Mouse (Mus musculus) liver, embryonic 16.5 days (tissue): ENCODE data around the gene She. TPM values are rescaled to one million over a fixed set of nuclear protein-coding genes. Genes with fewer than 3 reads are reported as not detected.

Experiments used
- polyA plus RNA-seq: library from polyadenylated mRNA; unstranded; fragments of >200 nt; fragmentation: Nextera tagmentation; extraction: Ambion mirVana; gene quantifications from 2 replicates; pipeline ENCODE4 v1.2.1, GENCODE M21; 2015

The She gene
- polyA plus RNA-seq, 1 experiment from 2014 or later, result 1.1 TPM

Other genes starting within 250 kb of the She start
- gene Adar, start 116.3 kb upstream of the She start, polyA plus RNA-seq, result 6.0 and 6.9 TPM in 2 replicates
- 0.15 and 0.26 TPM in 2 replicates for gene Chrnb2, start 66.7 kb upstream of the She start, polyA plus RNA-seq
- gene Ube2q1, start 57.8 kb upstream of the She start, polyA plus RNA-seq, result 2.3 and 3.3 TPM in 2 replicates
- 5.9 and 7.1 TPM in 2 replicates for gene Il6ra, start 81.8 kb downstream of the She start, polyA plus RNA-seq
- gene Atp8b2, start 132.1 kb downstream of the She start, polyA plus RNA-seq, result 1.9 and 2.0 TPM in 2 replicates
- 121 and 123 TPM in 2 replicates for gene Hax1, start 167.4 kb downstream of the She start, polyA plus RNA-seq
- 76.1 and 76.3 TPM in 2 replicates for gene 4933434E20Rik, start 220.3 kb downstream of the She start, polyA plus RNA-seq
- 57.4 and 64.4 TPM in 2 replicates for gene Ubap2l, start 221.3 kb downstream of the She start, polyA plus RNA-seq
- gene Tpm3, start 241.3 kb downstream of the She start, polyA plus RNA-seq, result 162 and 169 TPM in 2 replicates